Mouse (Mus musculus): ENCODE measurements at regions not wholly inside any gene's neighbourhood (a gene's known extent, or its start where the extent isn't known, plus 50 kb on each side); places are given as distances from the start of the nearest gene placed in this dataset.

- TF ChIP-seq CTCF (IDR thresholded peaks at IDR 0.05; ENCODE audit: borderline replicate concordance, control insufficient read depth, extremely low read depth, insufficient read depth, low read length, poor library complexity) (no peak), POLR2A (IDR thresholded peaks at IDR 0.05; ENCODE audit: control insufficient read depth, extremely low read depth, insufficient read depth, low read length, poor library complexity) (no peak)
Measured at GRCm38 (mm10) chr2:75019459-75019858, 193.9 kb downstream of the Mtx2 start.
